Mouse (Mus musculus) B cell, adult (primary cell): ENCODE data around the gene Gtf3c1. TPM values are rescaled to one million over a fixed set of nuclear protein-coding genes. Genes with fewer than 3 reads are reported as not detected.

ENCODE experiments used
- total RNA-seq: library from RNA; stranded (reverse); gene quantifications from 4 replicates; pipeline ENCODE4 v1.2.4, GENCODE M21; 2023; ENCODE audit not compliant: inconsistent age

Gtf3c1 gene
- 77.3 to 87.9 TPM (median 80.7 TPM) in 4 replicates for total RNA-seq

GRCm38 (mm10) chr7:125707593-125708022 lies at the start of gene Gtf3c1, which contains the start of gene D430042O09Rik:
Gtf3c1 (minus strand) TSS chr7:125707780.
D430042O09Rik (plus strand) TSS chr7:125707888.

GRCm38 (mm10) chr7:125603185-125603631 lies 104.4 kb downstream of the Gtf3c1 start, which contains the start of gene Il21r:
Il21r (plus strand) TSS chr7:125603429.

Other genes with a start within 250 kb of the Gtf3c1 start
- 51.1 to 56.3 TPM (median 54.6 TPM) in 4 replicates for gene Nsmce1, start 216.2 kb downstream of the Gtf3c1 start, total RNA-seq
- 187 to 209 TPM (median 202 TPM) in 4 replicates for gene Il4ra, start 155.7 kb downstream of the Gtf3c1 start, total RNA-seq
- 182 to 213 TPM (median 196 TPM) in 4 replicates for gene Il21r, start 104.4 kb downstream of the Gtf3c1 start, total RNA-seq
- 25.7 to 34.1 TPM (median 26.6 TPM) in 4 replicates for gene D430042O09Rik, start 108 bp upstream of the Gtf3c1 start, total RNA-seq